18 mouse cellular contexts compared by ENCODE assay signal in genomic region chr17:80129387-80129786, GRCm38 (mm10). TPM values are rescaled to one million over a fixed set of nuclear protein-coding genes. Genes with fewer than 3 reads are reported as not detected.
DNase-seq lines count a peak whose midpoint lies in the region; ATAC-seq lines count a peak whose summit lies in the region.
"Had no signal": no experiment of that assay in that cellular context is flagged by ENCODE, and none has a peak within 500 bp of the region (broad histone marks: within the 10 kb centered on the region; RNA-seq: fewer than 3 reads in every experiment).

No protein-coding gene starts in this region.

- no peaks in the 10 kb centered on the region for H3K9me3 ChIP-seq in embryonic facial prominence, embryonic 13.5 days
- no peaks in the 10 kb centered on the region for H3K9me3 ChIP-seq in embryonic facial prominence, embryonic 10.5 days
- H3K9me3 ChIP-seq in kidney, embryonic 16.5 days (ENCODE audit: low read length): no peaks in the 10 kb centered on the region
- no peaks in the 10 kb centered on the region for H3K9me3 ChIP-seq in embryonic facial prominence, embryonic 14.5 days (ENCODE audit: control insufficient read depth, low read length)
- H3K9me3 ChIP-seq in liver, embryonic 16.5 days (replicated peaks; ENCODE audit: control insufficient read depth, low read length): no peaks in the 10 kb centered on the region
- H3K9me3 ChIP-seq: forebrain, embryonic 15.5 days; heart, embryonic 13.5 days; hindbrain, embryonic 12.5 days had no signal

- DNase-seq in embryonic facial prominence, embryonic 10.5 days (ENCODE audit: low spot score): no peak
- DNase-seq in kidney, postnatal 4 days: no peak
- DNase-seq in embryonic facial prominence, embryonic 14.5 days (ENCODE audit: low spot score): peak; percentile 58
- no peak for DNase-seq in ovary, postnatal 14 days (ENCODE audit: low spot score)
- DNase-seq: adrenal gland, postnatal 10 days; cerebellum, adult 2 months; cerebellum, postnatal 25 days; gastrocnemius, postnatal 10 days; kidney, postnatal 10 days; right cerebral cortex, adult 18-20 months had no signal

- peaks cover 33% of the 10 kb centered on the region for H3K4me1 ChIP-seq in embryonic facial prominence, embryonic 13.5 days
- peaks cover 26% of the 10 kb centered on the region for H3K4me1 ChIP-seq in embryonic facial prominence, embryonic 10.5 days
- H3K4me1 ChIP-seq in kidney, embryonic 16.5 days (ENCODE audit: insufficient read depth, low read length): peaks cover 20% of the 10 kb centered on the region
- 0 out of 2 replicates have a peak, but pooled peaks cover 4% of the 10 kb centered on the region for H3K4me1 ChIP-seq in embryonic facial prominence, embryonic 14.5 days (ENCODE audit: control insufficient read depth, insufficient read depth, low read length)
- no peaks in the 10 kb centered on the region for H3K4me1 ChIP-seq in liver, embryonic 16.5 days (ENCODE audit: control insufficient read depth, low read depth, low read length)

- no peak overlapping the region for H3K9ac ChIP-seq in embryonic facial prominence, embryonic 13.5 days
- no peak overlapping the region for H3K9ac ChIP-seq in kidney, embryonic 16.5 days (replicated peaks; ENCODE audit: low read length)
- no peak overlapping the region for H3K9ac ChIP-seq in embryonic facial prominence, embryonic 14.5 days (ENCODE audit: low read depth, low read length)
- no peak overlapping the region for H3K9ac ChIP-seq in liver, embryonic 16.5 days (ENCODE audit: low read depth, low read length)
- H3K9ac ChIP-seq: forebrain, embryonic 15.5 days; heart, embryonic 13.5 days; hindbrain, embryonic 12.5 days had no signal

- H3K36me3 ChIP-seq in embryonic facial prominence, embryonic 13.5 days: no peaks in the 10 kb centered on the region
- H3K36me3 ChIP-seq in embryonic facial prominence, embryonic 10.5 days (replicated peaks): no peaks in the 10 kb centered on the region
- no peaks in the 10 kb centered on the region for H3K36me3 ChIP-seq in kidney, embryonic 16.5 days (ENCODE audit: insufficient read depth, low read length)
- H3K36me3 ChIP-seq in embryonic facial prominence, embryonic 14.5 days (ENCODE audit: control insufficient read depth, insufficient read depth, low read length): no peaks in the 10 kb centered on the region
- no peaks in the 10 kb centered on the region for H3K36me3 ChIP-seq in liver, embryonic 16.5 days (ENCODE audit: control insufficient read depth, insufficient read depth)
- H3K36me3 ChIP-seq: forebrain, embryonic 15.5 days; heart, embryonic 13.5 days; hindbrain, embryonic 12.5 days had no signal

- ATAC-seq in embryonic facial prominence, embryonic 13.5 days (ENCODE audit: insufficient number of reproducible peaks, insufficient read depth, low FRiP score, low TSS enrichment, low read depth): peak; percentile 66; the same call in 1 of the 2 replicates
- ATAC-seq in kidney, embryonic 16.5 days (ENCODE audit: low FRiP score, low TSS enrichment): no peak
- ATAC-seq in embryonic facial prominence, embryonic 14.5 days (ENCODE audit: low read depth): peak; percentile 82
- ATAC-seq in liver, embryonic 16.5 days (ENCODE audit: low read depth): no peak
- ATAC-seq in megakaryocyte-erythroid progenitor cell, adult 5-6 weeks (replicated peaks; ENCODE audit: low FRiP score, low TSS enrichment, poor library complexity, severe bottlenecking): no peak
- ATAC-seq: forebrain, embryonic 15.5 days had no signal

- H3K4me2 ChIP-seq in embryonic facial prominence, embryonic 13.5 days: 0 out of 2 replicates have a peak overlapping the region, but pooled peaks have one; percentile 3
- no peak overlapping the region; the same call in 1 of the 2 replicates for H3K4me2 ChIP-seq in kidney, embryonic 16.5 days (replicated peaks; ENCODE audit: low read depth, low read length)
- no peak overlapping the region for H3K4me2 ChIP-seq in embryonic facial prominence, embryonic 14.5 days (ENCODE audit: low read depth, low read length)
- H3K4me2 ChIP-seq in liver, embryonic 16.5 days (ENCODE audit: low read depth, low read length): peak overlapping the region; percentile 36
- H3K4me2 ChIP-seq: forebrain, embryonic 15.5 days; hindbrain, embryonic 12.5 days; midbrain, embryonic 11.5 days had no signal

- H3K27ac ChIP-seq in embryonic facial prominence, embryonic 13.5 days: peak overlapping the region; percentile 24; the same call in 1 of the 2 replicates
- no peak overlapping the region for H3K27ac ChIP-seq in embryonic facial prominence, embryonic 10.5 days (replicated peaks)
- peak overlapping the region; percentile 13; the same call in 1 of the 2 replicates for H3K27ac ChIP-seq in kidney, embryonic 16.5 days (ENCODE audit: low read length)
- peak overlapping the region; percentile 36; the same call in 1 of the 2 replicates for H3K27ac ChIP-seq in embryonic facial prominence, embryonic 14.5 days (replicated peaks; ENCODE audit: low read depth, low read length)
- H3K27ac ChIP-seq in liver, embryonic 16.5 days (ENCODE audit: low read length): no peak overlapping the region
- H3K27ac ChIP-seq: forebrain, embryonic 15.5 days; heart, embryonic 13.5 days; hindbrain, embryonic 12.5 days had no signal

- no peak overlapping the region for H3K4me3 ChIP-seq in embryonic facial prominence, embryonic 13.5 days
- H3K4me3 ChIP-seq in embryonic facial prominence, embryonic 10.5 days: no peak overlapping the region
- H3K4me3 ChIP-seq in kidney, embryonic 16.5 days (ENCODE audit: low read length): no peak overlapping the region
- H3K4me3 ChIP-seq in embryonic facial prominence, embryonic 14.5 days (ENCODE audit: low read depth, low read length): no peak overlapping the region
- H3K4me3 ChIP-seq in liver, embryonic 16.5 days (ENCODE audit: low read depth, low read length): no peak overlapping the region
- H3K4me3 ChIP-seq: forebrain, embryonic 15.5 days; heart, embryonic 13.5 days; hindbrain, embryonic 12.5 days had no signal

- WGBS in embryonic facial prominence, embryonic 13.5 days: 69% methylated on average over 4 of the region's 4 CpGs
- 76% methylated on average over 4 of the region's 4 CpGs for WGBS in embryonic facial prominence, embryonic 10.5 days
- WGBS in kidney, embryonic 16.5 days: 47% methylated on average over 4 of the region's 4 CpGs
- WGBS in embryonic facial prominence, embryonic 14.5 days: 73% methylated on average over 4 of the region's 4 CpGs
- WGBS in liver, embryonic 16.5 days (ENCODE audit: insufficient replicate concordance): 69% methylated on average over 4 of the region's 4 CpGs

- no peaks in the 10 kb centered on the region for H3K27me3 ChIP-seq in embryonic facial prominence, embryonic 13.5 days
- 0 out of 2 replicates have a peak, but pooled peaks cover 3% of the 10 kb centered on the region for H3K27me3 ChIP-seq in embryonic facial prominence, embryonic 10.5 days (replicated peaks; ENCODE audit: low read depth, poor library complexity, severe bottlenecking)
- no peaks in the 10 kb centered on the region for H3K27me3 ChIP-seq in kidney, embryonic 16.5 days (ENCODE audit: insufficient read depth, low read length)
- no peaks in the 10 kb centered on the region for H3K27me3 ChIP-seq in embryonic facial prominence, embryonic 14.5 days (replicated peaks; ENCODE audit: control insufficient read depth, insufficient read depth, low read length)
- H3K27me3 ChIP-seq in liver, embryonic 16.5 days (ENCODE audit: control insufficient read depth, insufficient read depth, low read depth, low read length): no peaks in the 10 kb centered on the region
- H3K27me3 ChIP-seq: forebrain, embryonic 15.5 days; heart, embryonic 13.5 days; hindbrain, embryonic 12.5 days had no signal

RNA-seq across cellular contexts. Expression of gene Galm, which starts 2.1 kb away (rescaled TPM):
- 20.0 and 23.7 TPM in 2 replicates for polyA plus RNA-seq in embryonic facial prominence, embryonic 13.5 days (2015; fragmentation: Nextera tagmentation; extraction: Ambion mirVana)
- 13.8 and 17.6 TPM in 2 replicates for polyA plus RNA-seq in embryonic facial prominence, embryonic 10.5 days (2016; fragmentation: Nextera tagmentation; extraction: Ambion mirVana)
- polyA plus RNA-seq in kidney, embryonic 16.5 days (2015; fragmentation: Nextera tagmentation; extraction: Ambion mirVana): 23.5 and 26.2 TPM in 2 replicates
- polyA plus RNA-seq in embryonic facial prominence, embryonic 14.5 days (2014; fragmentation: Nextera tagmentation; extraction: Ambion mirVana): 25.8 and 27.3 TPM in 2 replicates
- polyA plus RNA-seq in liver, embryonic 16.5 days (2015; fragmentation: Nextera tagmentation; extraction: Ambion mirVana): 40.1 and 42.9 TPM in 2 replicates
- 2.3 and 3.9 TPM in 2 replicates for total RNA-seq in megakaryocyte-erythroid progenitor cell, adult 5-6 weeks (2014; fragmentation: Nextera tagmentation)
- 3.0 and 4.2 TPM in 2 replicates for total RNA-seq in megakaryocyte-erythroid progenitor cell, adult 5-6 weeks (2017)

Comparison
In these comparisons a context has a peak if more than half of its experiments do, and no peak if none do; other contexts are left out.
1. H3K27ac ChIP-seq: peak in embryonic facial prominence, embryonic 13.5 days (single experiment), kidney, embryonic 16.5 days (single experiment) and embryonic facial prominence, embryonic 14.5 days (single experiment); none in embryonic facial prominence, embryonic 10.5 days (single experiment) and liver, embryonic 16.5 days (single experiment).
2. H3K4me2 ChIP-seq: peak in embryonic facial prominence, embryonic 13.5 days (single experiment) and liver, embryonic 16.5 days (single experiment); none in kidney, embryonic 16.5 days (single experiment) and embryonic facial prominence, embryonic 14.5 days (single experiment).
3. ATAC-seq: peak in embryonic facial prominence, embryonic 13.5 days (single experiment) and embryonic facial prominence, embryonic 14.5 days (single experiment); none in kidney, embryonic 16.5 days (single experiment), liver, embryonic 16.5 days (single experiment) and megakaryocyte-erythroid progenitor cell, adult 5-6 weeks (single experiment).